Mouse (Mus musculus) liver, embryonic 14.5 days (tissue): ENCODE measurements around the gene Plod2. TPM values are rescaled to one million over a fixed set of nuclear protein-coding genes. Genes with fewer than 3 reads are reported as not detected.

Source experiments
- ATAC-seq: fragments of 200-750 bp; cut with Nextera tagmentation; 2 replicates; pipeline ENCODE4 v1.8.0; 2017; ENCODE audit warnings: moderate number of reproducible peaks, mild to moderate bottlenecking, moderate library complexity; ENCODE audit not compliant: insufficient read depth
- DNase-seq, 3 experiments: peaks; one replicate each; pipeline ENCODE4 v3.0.0-alpha.2; 2012 to 2013; ENCODE audit warnings: low read depth in 3 of 3, low spot score in 3 of 3
- H3K27ac ChIP-seq: fragments of 300-500 bp; sonication (generic); 2 replicates; pipeline ENCODE4 v1.5.1; 2014; ENCODE audit warnings: moderate library complexity, mild to moderate bottlenecking, control low read depth, inconsistent platforms
- H3K27me3 ChIP-seq: fragments of 300-500 bp; sonication (generic); 2 replicates; pipeline ENCODE4 v1.6.1; 2014; ENCODE audit warnings: mild to moderate bottlenecking, low read length, moderate library complexity; ENCODE audit not compliant: control insufficient read depth, insufficient read depth
- H3K36me3 ChIP-seq: fragments of 300-500 bp; sonication (generic); replicated peaks from 2 replicates; pipeline ENCODE4 v1.6.1; 2014; ENCODE audit warnings: low read depth; ENCODE audit not compliant: control insufficient read depth, insufficient read depth
- H3K4me1 ChIP-seq, 2 experiments: fragments of 200-500 bp in 1 of 2; fragments of 300-500 bp in 1 of 2; sonication (generic) in 1 of 2; replicated peaks; 2 replicates each; pipeline ENCODE4 v1.6.1; 2012 to 2014; ENCODE audit warnings: antibody characterized with exemption in 1 of 2, inconsistent platforms in 1 of 2, low read length in 1 of 2; ENCODE audit not compliant: control insufficient read depth in 2 of 2, insufficient read depth in 2 of 2
- H3K4me2 ChIP-seq: fragments of 300-500 bp; sonication (generic); 2 replicates; pipeline ENCODE4 v1.6.1; 2014; ENCODE audit warnings: low read depth, mild to moderate bottlenecking, control low read depth, moderate library complexity
- H3K4me3 ChIP-seq, 2 experiments: fragments of 200-500 bp in 1 of 2; fragments of 300-500 bp in 1 of 2; sonication (generic) in 1 of 2; 2 replicates each; pipeline ENCODE4 v1.5.1; 2012 to 2014; ENCODE audit warnings: low read depth in 2 of 2, low read length in 2 of 2, mild to moderate bottlenecking in 2 of 2, control low read depth in 1 of 2, inconsistent platforms in 1 of 2, moderate library complexity in 1 of 2; ENCODE audit not compliant: insufficient read depth in 1 of 2
- H3K9ac ChIP-seq: fragments of 300-500 bp; sonication (generic); replicated peaks from 2 replicates; pipeline ENCODE4 v1.6.1; 2014; ENCODE audit warnings: mild to moderate bottlenecking, control low read depth, moderate library complexity
- H3K9me3 ChIP-seq: fragments of 300-500 bp; sonication (generic); 2 replicates; pipeline ENCODE4 v1.6.1; 2016; ENCODE audit warnings: low read length, mixed read lengths; ENCODE audit not compliant: control insufficient read depth
- CTCF ChIP-seq: IDR thresholded peaks from 2 replicates; pipeline ENCODE4 v1.5.1; 2016; ENCODE audit warnings: antibody characterized with exemption, low read depth, control low read depth
- EP300 ChIP-seq: IDR thresholded peaks from 2 replicates; pipeline ENCODE4 v1.6.1; 2016; ENCODE audit warnings: antibody characterized with exemption, low read depth
- WGBS: fragments of 180-500 bp; shearing (Covaris S2); extraction: QIAGEN DNeasy Blood & Tissue Kit; methylation state at CpG from one replicate; pipeline ENCODE4 v1.1.7; 2014; ENCODE audit not compliant: insufficient replicate concordance; 5-methylcytosine and 5-hydroxymethylcytosine counted together
- polyA plus RNA-seq, 2 experiments: library from polyadenylated mRNA; depleted of rRNA in 1 of 2; stranded (reverse) in 1 of 2; unstranded in 1 of 2; fragments of >200 nt; fragmentation: Nextera tagmentation in 1 of 2; extraction: Ambion mirVana in 1 of 2; gene quantifications; 2 replicates each; pipeline versions ENCODE4 v1.2.1 to v1.2.3; 2012 to 2014

The Plod2 gene
- polyA plus RNA-seq, 2 experiments: 1.7 to 2.1 TPM

GRCm38 (mm10) chr9:92551666-92552065, 9.6 kb downstream of the Plod2 start:
- Histone ChIP-seq H3K4me2 (no peak overlapping the region), H3K4me1 (0 out of 4 replicates have a peak, but pooled peaks cover 0 to 2% of the 10 kb centered on the region in 2 experiments), H3K27me3 (no peaks in the 10 kb centered on the region), H3K4me3 (no peak overlapping the region), H3K9ac (no peak overlapping the region), H3K9me3 (no peaks in the 10 kb centered on the region), H3K36me3 (no peaks in the 10 kb centered on the region), H3K27ac (no peak overlapping the region)
- WGBS: 38% methylated on average over 4 of the region's 4 CpGs
- no peak for DNase-seq
- ATAC-seq: no peak
- TF ChIP-seq EP300 (no peak), CTCF (no peak)

DNA sequence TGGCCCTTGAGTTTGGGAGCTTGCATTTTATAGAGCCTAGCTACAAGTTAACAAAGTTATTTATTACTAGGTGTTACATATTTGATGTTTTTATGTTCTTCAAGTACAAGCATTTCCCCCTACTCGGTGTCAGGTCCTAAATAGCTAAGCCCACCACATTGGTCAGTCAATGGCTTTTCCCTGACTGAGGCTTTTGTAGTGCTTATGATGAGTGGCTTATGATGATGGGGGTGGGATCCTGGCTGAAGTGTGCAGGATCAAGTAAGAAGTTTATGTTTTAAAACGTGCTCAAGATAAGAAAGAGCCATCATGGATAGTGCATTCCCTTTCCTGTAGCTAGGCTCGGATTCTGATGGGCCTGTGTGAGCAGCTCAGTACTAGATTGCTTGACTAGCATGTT, 10.7 kb downstream of the Plod2 start:
- WGBS: 50% methylated on average over 3 of the region's 3 CpGs
- Histone ChIP-seq H3K4me1 (0 out of 4 replicates have a peak, but pooled peaks cover 0 to 2% of the 10 kb centered on the region in 2 experiments), H3K4me2 (no peak overlapping the region), H3K9me3 (no peaks in the 10 kb centered on the region), H3K27me3 (no peaks in the 10 kb centered on the region), H3K36me3 (no peaks in the 10 kb centered on the region), H3K27ac (no peak overlapping the region), H3K4me3 (no peak overlapping the region), H3K9ac (no peak overlapping the region)
- no peak for TF ChIP-seq CTCF
- TF ChIP-seq EP300: no peak
- no peak for DNase-seq
- no peak for ATAC-seq

DNA sequence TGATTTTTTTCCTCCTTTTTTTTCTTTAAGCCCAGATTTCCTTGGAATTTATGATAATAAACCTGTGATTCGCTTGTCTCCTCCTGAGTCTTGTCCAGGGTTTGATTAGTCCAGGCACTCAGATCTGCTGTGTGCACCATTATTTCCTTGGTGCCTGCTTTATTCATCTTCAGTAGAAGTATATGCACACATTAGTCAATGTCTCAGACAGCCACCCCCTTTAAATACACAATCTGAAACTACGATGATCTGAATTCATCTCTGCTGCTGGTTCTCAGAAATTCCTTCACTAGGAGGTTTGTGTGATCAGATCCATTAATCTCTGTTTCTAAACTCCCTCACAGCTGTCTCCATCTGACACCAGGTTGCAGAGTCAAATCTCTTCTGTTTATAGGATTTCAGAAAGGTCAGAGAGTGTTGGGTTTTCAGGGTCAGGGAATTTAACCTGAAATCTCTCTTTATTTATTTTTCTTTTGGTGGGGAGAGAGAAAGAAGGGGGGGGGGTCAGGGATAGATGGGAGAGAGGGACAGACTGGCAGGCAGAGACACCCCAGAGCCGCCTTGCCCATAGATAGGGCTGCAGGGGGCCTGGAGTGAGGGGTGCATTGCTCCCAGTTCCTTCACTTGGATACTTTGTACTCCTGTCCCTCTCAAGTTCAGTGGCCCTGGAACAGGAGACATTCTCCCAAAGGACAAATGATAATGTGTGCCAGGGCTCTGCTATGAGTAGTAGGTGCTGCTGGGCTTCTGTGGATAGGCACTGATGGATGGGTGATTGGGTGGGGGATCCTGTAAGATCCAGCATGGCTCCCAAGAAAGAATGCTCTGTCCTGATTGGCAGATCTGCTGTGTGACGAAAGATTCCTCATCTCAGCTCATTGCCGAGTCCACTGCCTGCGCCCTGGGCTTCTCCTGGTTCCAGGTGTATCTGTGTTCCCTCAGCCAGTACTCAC, 13.3 kb downstream of the Plod2 start:
- Histone ChIP-seq H3K9me3 (no peaks in the 10 kb centered on the region), H3K36me3 (no peaks in the 10 kb centered on the region), H3K4me1 (0 out of 4 replicates have a peak, but pooled peaks cover 0 to 2% of the 10 kb centered on the region in 2 experiments), H3K4me3 (no peak overlapping the region), H3K27ac (no peak overlapping the region), H3K9ac (no peak overlapping the region), H3K4me2 (no peak overlapping the region), H3K27me3 (no peaks in the 10 kb centered on the region)
- WGBS: 70% methylated on average over 6 of the region's 6 CpGs
- no peak for ATAC-seq
- TF ChIP-seq EP300 (no peak), CTCF (no peak)
- no peak for DNase-seq

- no peak for TF ChIP-seq EP300
- TF ChIP-seq CTCF: no peak
- ATAC-seq (no peak), DNase-seq (no peak)
- Histone ChIP-seq H3K27me3 (no peaks in the 10 kb centered on the region), H3K9ac (no peak overlapping the region), H3K4me1 (no peaks in the 10 kb centered on the region), H3K4me2 (no peak overlapping the region), H3K27ac (no peak overlapping the region), H3K36me3 (no peaks in the 10 kb centered on the region), H3K4me3 (no peak overlapping the region), H3K9me3 (no peaks in the 10 kb centered on the region)
- 74% methylated on average over 8 of the region's 8 CpGs for WGBS
These were observed 17.7 kb downstream of the Plod2 start for GRCm38 (mm10) chr9:92559750-92560149.

- H3K9ac ChIP-seq: no peak overlapping the region
- no peak overlapping the region for H3K4me3 ChIP-seq
- no peak overlapping the region for H3K4me2 ChIP-seq
- no peaks in the 10 kb centered on the region for H3K4me1 ChIP-seq
- no peaks in the 10 kb centered on the region for H3K27me3 ChIP-seq
- 61% methylated on average over 6 of the region's 6 CpGs for WGBS
- no peaks in the 10 kb centered on the region for H3K9me3 ChIP-seq
- ATAC-seq: no peak
- no peaks in the 10 kb centered on the region for H3K36me3 ChIP-seq
- TF ChIP-seq CTCF: no peak
- TF ChIP-seq EP300: no peak
- no peak for DNase-seq
- no peak overlapping the region for H3K27ac ChIP-seq
These were observed 19.0 kb downstream of the Plod2 start for GRCm38 (mm10) chr9:92560840-92561547.
